Mouse (Mus musculus): ENCODE measurements at regions not wholly inside any gene's neighbourhood (a gene's known extent, or its start where the extent isn't known, plus 50 kb on each side); places are given as distances from the start of the nearest gene placed in this dataset.

DNA sequence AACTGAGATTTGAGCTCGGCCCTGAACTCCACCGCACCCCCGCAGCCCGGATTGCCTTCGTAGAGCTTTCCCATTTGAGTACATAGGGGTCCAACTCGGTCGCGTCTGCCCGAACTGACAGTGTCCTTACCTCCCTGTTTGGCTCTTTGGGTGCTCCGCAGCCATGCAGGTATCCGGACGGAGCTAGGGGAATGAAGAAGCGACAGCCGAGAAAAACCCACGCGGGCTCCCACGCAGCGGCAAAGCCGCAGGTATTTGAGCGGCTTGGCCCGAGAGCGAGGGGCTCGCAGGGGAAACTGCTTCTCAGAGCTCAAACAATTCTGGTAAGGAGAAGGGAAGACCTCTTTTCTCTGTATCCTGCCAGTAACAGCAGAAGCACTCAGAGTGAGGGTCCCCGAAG lies 82.5 kb downstream of the Kcnrg start:
- TF ChIP-seq ZC3H11A (IDR thresholded peaks at IDR 0.05; ENCODE audit: low read depth, low read length) (no peak), CTCF (conservative IDR thresholded peaks at IDR 0.05 in 1 of 2, IDR thresholded peaks at IDR 0.05 in 1 of 2; ENCODE audit: low read depth in 2 of 2, low read length in 2 of 2) (no peak), POLR2A (IDR thresholded peaks at IDR 0.05; ENCODE audit: low read depth, low read length) (no peak), MAFK (IDR thresholded peaks at IDR 0.05; ENCODE audit: insufficient replicate concordance, low read length) (no peak), KAT2A (IDR thresholded peaks at IDR 0.05; ENCODE audit: insufficient replicate concordance, low read length) (no peak), MAZ (IDR thresholded peaks at IDR 0.05; ENCODE audit: low read depth, low read length) (no peak), EP300 (IDR thresholded peaks at IDR 0.05; ENCODE audit: low read length) (no peak), E2F4 (IDR thresholded peaks at IDR 0.05; ENCODE audit: insufficient replicate concordance, low read depth, low read length) (no peak), CHD2 (IDR thresholded peaks at IDR 0.05; ENCODE audit: low read length) (no peak)

Measured in CH12.LX (cell line).